Mouse (Mus musculus) embryonic facial prominence, embryonic 10.5 days (tissue): ENCODE results near the gene Gm3685. TPM values are rescaled to one million over a fixed set of nuclear protein-coding genes. Genes with fewer than 3 reads are reported as not detected.
"Not testable (repeated sequence)": the region's sequence is repeated elsewhere in the genome, so short reads cannot be mapped to it uniquely, and the experiment has no call there.

Experiments used
- DNase-seq: peaks from one replicate; pipeline ENCODE4 v3.0.0-alpha.2; 2017; ENCODE audit warnings: low spot score
- H3K27ac ChIP-seq: fragments of 300-500 bp; sonication (generic); replicated peaks from 2 replicates; pipeline ENCODE4 v1.5.1; 2016; ENCODE audit warnings: mild to moderate bottlenecking
- H3K27me3 ChIP-seq: fragments of 300-500 bp; sonication (generic); replicated peaks from 2 replicates; pipeline ENCODE4 v1.6.1; 2016; ENCODE audit warnings: low read depth, mild to moderate bottlenecking; ENCODE audit not compliant: poor library complexity, severe bottlenecking
- H3K36me3 ChIP-seq: fragments of 300-500 bp; sonication (generic); replicated peaks from 2 replicates; pipeline ENCODE4 v1.6.1; 2016; ENCODE audit warnings: mild to moderate bottlenecking, moderate library complexity
- H3K4me1 ChIP-seq: fragments of 300-500 bp; sonication (generic); 2 replicates; pipeline ENCODE4 v1.6.1; 2016
- H3K4me3 ChIP-seq: fragments of 300-500 bp; sonication (generic); 2 replicates; pipeline ENCODE4 v1.5.1; 2016; ENCODE audit warnings: mild to moderate bottlenecking, moderate library complexity
- H3K9me3 ChIP-seq: fragments of 300-500 bp; sonication (generic); 2 replicates; pipeline ENCODE4 v1.6.1; 2016; ENCODE audit warnings: mild to moderate bottlenecking
- WGBS: fragments of 180-500 bp; shearing (Covaris S2); methylation state at CpG from one replicate; pipeline ENCODE4 v1.1.7; 2016; 5-methylcytosine and 5-hydroxymethylcytosine counted together
- polyA plus RNA-seq: library from polyadenylated mRNA; unstranded; fragments of >200 nt; fragmentation: Nextera tagmentation; extraction: Ambion mirVana; gene quantifications from 2 replicates; pipeline ENCODE4 v1.2.1, GENCODE M21; 2016

Gene Gm3685
- polyA plus RNA-seq, result not detected in 2 replicates

DNA sequence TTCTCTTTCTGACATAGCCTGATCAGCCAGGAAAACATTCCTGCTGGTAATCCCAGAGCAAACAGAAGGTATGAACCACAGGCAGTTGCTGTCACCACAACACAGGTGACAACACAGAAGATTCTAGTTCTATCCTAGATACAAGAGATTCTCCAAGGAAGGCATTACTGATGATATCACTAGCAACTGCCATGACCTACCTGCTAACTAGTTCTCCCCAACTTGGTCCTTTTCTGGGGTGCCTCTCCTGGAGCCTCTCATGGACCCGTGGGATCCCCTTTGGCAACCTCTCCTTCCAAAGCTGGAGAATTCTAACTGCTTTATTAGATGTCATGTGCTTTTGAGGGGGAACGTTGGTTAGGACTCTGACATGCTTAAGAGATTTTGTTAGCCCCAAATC lies at the start of gene Gm3685:
Gene Gm3685 (minus strand): TSS at position 101 of the 400 bp plus-strand sequence.
- H3K4me1 ChIP-seq, H3K27me3 ChIP-seq, H3K4me3 ChIP-seq, H3K27ac ChIP-seq, H3K9me3 ChIP-seq, DNase-seq, H3K36me3 ChIP-seq: not testable (repeated sequence)
- no CpG with 5 or more reads among the region's 2 CpGs for WGBS

DNA sequence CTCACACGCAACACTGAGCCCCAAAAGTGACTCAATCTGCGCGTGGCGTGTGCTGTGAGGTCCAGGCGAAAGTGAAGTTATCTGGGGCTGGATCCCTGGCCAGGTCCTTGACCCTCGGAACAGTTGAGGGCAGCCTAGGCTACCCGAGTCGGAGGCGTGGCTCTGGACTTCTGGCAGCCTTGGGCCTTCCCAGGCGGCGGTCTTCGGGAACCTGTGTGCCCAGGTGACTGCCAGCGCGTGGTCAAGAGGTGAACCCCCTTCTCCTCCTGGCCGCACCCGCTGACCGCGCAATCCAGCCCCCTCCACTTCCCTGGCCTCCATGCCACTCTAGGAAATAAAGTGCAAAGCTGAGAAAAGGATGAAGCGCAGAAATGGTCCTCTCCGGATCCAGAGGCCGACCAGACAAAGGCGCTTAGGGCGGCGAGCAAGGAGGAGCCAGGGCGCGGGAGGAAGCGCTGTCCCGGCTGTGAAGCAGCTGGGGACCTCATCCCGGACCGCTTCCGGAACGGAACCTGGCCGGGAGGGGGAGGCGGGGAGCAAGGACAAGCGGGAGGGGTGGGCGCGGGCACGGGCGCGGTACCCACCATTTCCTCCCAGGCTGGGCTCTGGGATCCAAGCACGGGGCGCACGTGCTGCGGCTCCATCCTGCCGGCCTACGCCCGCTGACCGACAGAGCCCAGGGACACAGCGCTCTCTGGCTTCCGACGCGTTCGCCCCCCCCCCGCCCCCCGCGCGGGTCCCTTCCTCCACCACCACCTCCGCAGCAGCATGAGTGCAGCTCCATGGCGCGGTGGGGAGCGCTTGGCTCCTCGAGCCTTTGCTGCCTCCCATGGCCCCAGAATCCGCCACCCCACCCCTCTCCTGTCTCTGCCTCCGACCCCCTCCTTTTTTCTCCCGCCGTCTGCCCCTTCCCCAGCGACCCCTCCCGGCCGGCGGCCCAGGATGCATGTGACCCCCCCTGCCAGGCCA lies 17.7 kb downstream of the Gm3685 start, which contains the start of gene Gm10406:
Gene Gm10406 (minus strand): TSS at position 669 of the 969 bp plus-strand sequence.
- Histone ChIP-seq H3K4me3 (peak within 1 kb of the TSS; percentile 63), H3K27ac (peak within 1 kb of the TSS; percentile 89)
- not testable (repeated sequence) for H3K9me3 ChIP-seq

DNA sequence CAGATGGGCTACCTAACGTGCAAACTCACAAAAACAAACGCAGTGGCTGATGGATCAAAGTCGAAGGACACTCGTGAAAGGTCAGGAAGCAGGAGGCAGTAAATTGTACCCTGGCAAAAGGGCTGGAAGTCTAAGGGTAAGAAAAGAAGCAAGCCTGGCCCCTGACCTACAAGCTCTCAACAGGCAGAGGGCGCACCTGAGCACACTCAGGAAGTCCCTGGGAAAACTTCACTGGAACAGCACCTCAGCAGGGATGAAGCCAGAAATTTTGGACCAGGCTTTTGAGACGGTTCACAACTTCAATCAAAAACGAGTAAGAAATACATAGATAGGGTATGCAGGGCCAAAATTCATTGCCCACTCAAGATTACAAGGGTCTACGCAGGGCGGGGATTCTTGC lies 18.5 kb downstream of the Gm3685 start:
- H3K4me3 ChIP-seq, H3K27ac ChIP-seq, H3K27me3 ChIP-seq, DNase-seq, H3K4me1 ChIP-seq, H3K36me3 ChIP-seq, H3K9me3 ChIP-seq: not testable (repeated sequence)
- 9% methylated on average over 9 of the region's 9 CpGs for WGBS

More for the DNA sequence above, 17.7 kb downstream of the Gm3685 start, which contains the start of gene Gm10406:
- H3K4me1 ChIP-seq, H3K27me3 ChIP-seq, H3K36me3 ChIP-seq: not testable (repeated sequence)
- 1% methylated on average over 60 of the region's 70 CpGs for WGBS
- DNase-seq, result peak; percentile 57

Other genes with a start within 250 kb of the Gm3685 start
- 0.09 TPM in 1 of 2 replicates, not detected in the other for gene Gm3642, start 204.7 kb downstream of the Gm3685 start, polyA plus RNA-seq
- 1.9 and 2.2 TPM in 2 replicates for gene Gm3667, start 155.0 kb downstream of the Gm3685 start, polyA plus RNA-seq
- not detected in 2 replicates for gene Gm6356, start 71.2 kb downstream of the Gm3685 start, polyA plus RNA-seq
- gene Gm10406, start 17.5 kb downstream of the Gm3685 start, polyA plus RNA-seq, result 1.3 TPM in 2 replicates
- 1.9 and 2.7 TPM in 2 replicates for gene Gm3696, start 55.7 kb upstream of the Gm3685 start, polyA plus RNA-seq
- gene Gm6676, start 80.4 kb upstream of the Gm3685 start, polyA plus RNA-seq, result not detected in 2 replicates
- 4.2 and 4.6 TPM in 2 replicates for gene Gm3512, start 129.6 kb upstream of the Gm3685 start, polyA plus RNA-seq
- gene Gm16434, start 149.6 kb upstream of the Gm3685 start, polyA plus RNA-seq, result not detected in 2 replicates
- not detected in 2 replicates for gene Gm3727, start 219.7 kb upstream of the Gm3685 start, polyA plus RNA-seq